Mouse (Mus musculus) CD4-positive helper T cell, adult 2 months (primary cell): ENCODE results near the gene Sar1b.
"Not testable (repeated sequence)": the region's sequence is repeated elsewhere in the genome, so short reads cannot be mapped to it uniquely, and the experiment has no call there.

Experiments
- DNase-seq: peaks from one replicate; pipeline ENCODE4 v3.0.0-alpha.2; 2012; ENCODE audit warnings: low read depth, missing footprints, low spot score

The Sar1b gene

GRCm38 (mm10) chr11:51777478-51777877 is 14.0 kb downstream of the Sar1b start:
- no peak for DNase-seq

DNA sequence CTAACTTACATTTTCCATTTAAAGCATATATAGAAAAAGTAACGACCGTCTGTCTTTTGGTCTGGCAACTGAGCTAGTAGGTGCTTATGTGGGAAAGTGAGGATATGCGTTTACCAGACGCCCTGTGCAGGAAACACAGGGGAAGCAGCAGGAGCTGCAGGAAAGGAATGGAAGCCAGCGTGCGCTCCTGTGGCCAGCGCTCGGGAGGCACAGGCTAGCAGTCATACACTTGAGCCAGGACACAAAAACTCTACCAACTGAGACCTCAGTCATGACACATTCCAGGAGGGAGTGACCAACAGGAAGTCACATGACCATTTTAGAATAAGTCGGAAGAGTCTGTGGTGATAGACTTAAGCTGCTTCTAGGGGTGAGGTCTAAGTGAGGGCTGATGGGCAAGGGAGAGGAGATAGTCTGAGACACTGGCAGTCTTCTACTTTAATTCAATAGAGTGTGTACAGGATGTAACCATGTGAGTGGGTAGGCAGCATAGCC is 17.3 kb downstream of the Sar1b start:
- no peak for DNase-seq

GRCm38 (mm10) chr11:51782721-51783120 is 19.2 kb downstream of the Sar1b start:
- no peak for DNase-seq

DNA sequence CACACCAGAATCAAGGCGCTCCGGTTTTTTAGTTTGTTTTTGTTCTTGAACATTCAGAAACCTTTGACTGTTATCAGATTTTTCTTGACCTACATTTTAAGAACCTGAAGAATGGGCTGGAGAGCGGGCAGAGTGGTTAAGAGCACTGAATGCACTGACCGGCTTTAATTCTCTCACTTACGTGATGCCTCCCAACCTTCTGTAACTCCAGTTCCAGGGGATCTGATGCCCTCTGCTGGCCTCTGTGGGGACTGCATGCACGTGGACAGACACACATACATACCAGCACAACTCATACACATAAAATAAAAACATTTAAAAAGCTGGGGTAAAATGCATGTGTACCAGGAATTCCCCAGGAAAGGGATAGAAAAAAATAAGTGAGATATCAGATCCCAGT is 22.4 kb downstream of the Sar1b start:
- peak; percentile 60 for DNase-seq

DNA sequence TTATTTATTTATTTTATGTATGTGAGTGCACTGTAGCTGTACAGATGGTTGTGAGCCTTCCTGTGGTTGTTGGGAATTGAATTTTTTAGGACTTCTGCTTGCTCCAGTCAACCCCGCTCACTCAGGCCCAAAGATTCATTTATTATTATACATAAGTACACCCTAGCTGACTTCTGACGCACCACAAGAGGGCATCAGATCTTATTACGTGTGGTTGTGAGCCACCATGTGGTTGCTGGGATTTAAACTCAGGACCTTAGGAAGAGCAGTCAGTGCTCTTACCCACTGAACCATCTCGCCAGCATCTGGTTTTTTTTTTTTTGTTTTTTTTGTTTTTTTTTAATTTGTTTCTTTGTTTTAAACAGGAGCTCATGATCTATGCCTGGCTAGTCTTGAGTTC is 26.2 kb downstream of the Sar1b start:
- not testable (repeated sequence) for DNase-seq

GRCm38 (mm10) chr11:51790662-51791061 is 27.2 kb downstream of the Sar1b start:
- no peak for DNase-seq

- no peak for DNase-seq
These were observed 32.8 kb downstream of the Sar1b start for GRCm38 (mm10) chr11:51796272-51796671.

- DNase-seq: peak; percentile 66
These were observed 37.3 kb downstream of the Sar1b start for GRCm38 (mm10) chr11:51800634-51801325.

DNA sequence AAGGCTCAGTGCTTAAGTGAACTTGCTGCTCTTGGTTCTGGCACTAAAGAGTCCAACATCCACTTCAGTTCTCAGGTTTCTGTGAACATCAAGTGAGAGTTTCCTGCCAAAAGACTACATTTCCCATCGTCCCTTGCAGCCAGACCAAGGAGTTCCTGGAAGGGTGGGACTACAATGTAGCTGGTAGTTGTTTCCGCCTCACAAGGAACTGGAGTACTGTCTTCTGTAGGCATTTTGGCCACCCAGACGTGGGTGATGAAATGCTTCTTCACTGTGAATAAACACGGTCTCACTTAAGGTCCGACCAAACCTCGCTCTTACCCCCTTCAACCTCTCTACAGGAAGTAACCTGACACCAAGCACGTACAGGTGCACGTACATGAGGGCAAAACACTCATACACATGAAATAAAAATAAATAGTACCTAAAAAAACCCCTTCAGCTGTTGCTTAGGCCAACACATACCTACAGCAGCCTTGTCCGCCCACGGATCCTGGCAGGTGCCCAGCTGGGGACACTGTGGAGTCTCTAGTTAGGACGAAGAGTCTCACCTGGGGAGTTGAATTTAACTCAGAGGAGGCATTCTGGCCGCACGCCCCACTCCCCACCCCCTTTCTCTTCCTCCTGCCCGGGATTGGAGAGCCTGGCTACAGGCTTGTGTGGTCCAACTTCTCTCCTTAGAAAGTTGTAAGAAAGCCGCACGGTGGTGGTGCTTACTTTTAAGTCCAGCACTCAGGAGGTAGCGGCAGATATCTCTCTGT is 41.9 kb downstream of the Sar1b start:
- peak; percentile 89 for DNase-seq

DNA sequence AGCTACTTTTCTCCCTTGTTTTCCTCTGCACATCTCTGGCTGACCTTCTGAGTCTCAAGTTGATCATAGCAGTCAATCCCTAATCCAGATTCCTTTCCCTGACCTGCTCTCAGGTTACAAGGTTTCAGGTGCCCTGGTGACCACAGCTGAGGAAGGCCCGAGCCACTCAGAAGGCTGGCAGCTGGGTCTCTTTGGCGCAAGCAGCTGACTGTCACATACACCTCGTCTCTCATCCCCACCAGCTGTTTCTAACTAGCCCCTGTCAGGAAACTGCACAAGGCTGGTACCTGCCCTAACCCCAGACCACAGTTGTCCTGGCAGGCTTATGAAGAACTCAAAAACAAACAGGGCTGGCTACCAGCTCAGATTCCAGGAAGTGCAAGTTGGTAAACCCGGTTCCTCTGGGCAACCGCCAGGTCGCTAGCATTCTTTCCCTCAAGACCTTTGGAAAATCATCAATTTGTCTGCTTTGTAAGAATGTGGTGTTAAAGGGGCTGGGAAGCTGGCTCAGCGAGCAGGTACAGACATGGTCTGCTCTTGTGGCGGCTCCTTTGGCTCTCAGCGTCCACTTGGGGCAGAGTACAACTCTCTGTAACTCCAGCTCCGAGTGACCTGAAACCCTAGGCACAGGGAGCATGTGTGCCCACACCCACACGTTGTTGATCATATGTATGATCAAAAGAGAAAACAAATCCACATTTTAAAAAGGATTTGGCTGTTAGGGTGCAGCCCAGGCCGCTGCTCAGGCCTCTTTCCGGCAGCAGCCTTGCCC is 43.8 kb downstream of the Sar1b start:
- DNase-seq: no peak

- DNase-seq: peak; percentile 50
These were observed 46.2 kb downstream of the Sar1b start for GRCm38 (mm10) chr11:51809632-51810224.

GRCm38 (mm10) chr11:51811230-51811629 is 47.7 kb downstream of the Sar1b start:
- DNase-seq: peak; percentile 41

DNA sequence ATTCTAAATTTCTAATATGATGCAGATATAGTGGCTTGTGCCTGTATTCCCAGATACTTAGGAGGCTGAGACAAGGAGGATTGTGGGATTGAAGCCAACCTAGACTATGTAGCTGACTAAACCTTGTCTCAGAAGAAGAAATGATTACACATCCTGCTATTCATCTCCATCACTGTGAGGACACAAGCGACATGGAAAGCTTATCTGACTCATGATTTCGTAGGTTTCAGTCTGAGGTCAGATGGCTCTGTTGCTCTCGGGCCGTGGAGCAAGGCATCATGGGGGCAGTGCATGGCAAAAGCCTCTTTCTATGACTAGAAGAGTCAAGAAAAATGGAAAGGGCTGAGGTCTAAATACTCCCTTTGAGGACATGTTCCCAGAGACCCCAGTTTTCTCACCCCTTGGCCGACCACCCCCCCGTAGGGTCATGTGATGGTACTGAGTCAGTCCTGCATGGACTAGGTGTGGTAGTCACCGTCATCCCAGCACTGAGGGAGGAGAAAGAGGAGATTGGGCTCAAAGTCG is 48.6 kb downstream of the Sar1b start:
- no peak for DNase-seq

DNA sequence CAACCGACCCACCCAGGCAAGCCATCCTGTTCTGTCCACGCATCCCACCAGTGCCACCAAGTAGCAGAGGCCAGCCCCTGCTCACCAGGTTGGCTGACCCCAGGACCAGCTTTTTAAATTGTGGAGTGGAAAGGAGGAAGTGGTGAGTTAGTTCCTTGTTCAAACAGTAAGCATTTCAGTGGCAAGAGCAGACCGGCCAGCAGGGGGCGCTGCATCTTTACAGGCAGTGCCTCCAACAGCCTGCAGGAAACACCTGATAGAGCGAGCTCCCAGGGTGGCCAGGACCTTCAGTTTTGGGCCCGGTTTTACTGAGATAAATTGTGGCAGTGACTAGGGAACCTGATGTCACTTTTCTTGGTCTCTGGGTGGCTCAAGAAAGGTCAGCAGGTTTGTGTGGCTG is 54.3 kb downstream of the Sar1b start:
- peak; percentile 89 for DNase-seq

- no peak for DNase-seq
These were observed 55.4 kb downstream of the Sar1b start for GRCm38 (mm10) chr11:51818837-51819236.

GRCm38 (mm10) chr11:51819964-51820363 is 56.5 kb downstream of the Sar1b start:
- DNase-seq: peak; percentile 71

DNA sequence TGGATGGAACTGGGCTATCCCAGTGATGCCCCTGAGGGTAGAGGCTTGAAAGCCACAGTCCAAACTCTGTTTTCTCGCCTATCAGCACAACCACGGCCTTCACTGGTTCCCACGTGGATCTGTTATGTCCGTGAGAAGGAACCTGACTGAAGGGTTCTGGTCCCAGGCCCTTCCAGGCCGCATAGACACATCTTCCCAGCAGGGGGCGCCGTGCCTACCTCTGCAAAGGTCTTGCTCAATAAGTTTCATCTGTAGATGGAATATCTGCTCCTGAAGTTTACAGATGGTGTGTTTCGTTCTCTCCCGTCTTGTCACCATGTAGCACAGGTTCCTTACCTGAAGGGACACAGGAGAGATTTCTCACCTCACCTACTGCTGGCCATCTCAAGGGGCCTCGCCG is 57.4 kb downstream of the Sar1b start:
- peak; percentile 77 for DNase-seq

GRCm38 (mm10) chr11:51822736-51823135 is 59.2 kb downstream of the Sar1b start:
- DNase-seq: no peak

DNA sequence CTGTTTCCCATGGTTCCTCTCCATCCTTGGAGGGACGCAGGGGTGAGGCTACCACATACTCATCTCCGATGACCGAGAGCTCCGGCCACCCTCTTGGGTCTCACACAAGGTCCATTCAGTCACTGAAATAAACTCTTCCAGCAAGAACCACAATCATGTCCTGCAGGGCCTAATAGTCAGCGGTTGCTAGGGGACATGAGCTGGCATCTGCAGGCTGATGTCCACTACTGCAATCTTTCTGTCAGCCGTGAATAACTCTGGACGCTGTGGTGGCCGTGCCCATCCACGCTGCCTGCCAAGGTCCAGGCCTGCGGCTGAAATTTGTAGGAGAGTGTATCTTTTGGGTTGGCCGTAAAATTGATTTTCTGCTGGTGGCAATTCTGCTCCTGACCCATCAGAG is 59.8 kb downstream of the Sar1b start:
- no peak for DNase-seq

DNA sequence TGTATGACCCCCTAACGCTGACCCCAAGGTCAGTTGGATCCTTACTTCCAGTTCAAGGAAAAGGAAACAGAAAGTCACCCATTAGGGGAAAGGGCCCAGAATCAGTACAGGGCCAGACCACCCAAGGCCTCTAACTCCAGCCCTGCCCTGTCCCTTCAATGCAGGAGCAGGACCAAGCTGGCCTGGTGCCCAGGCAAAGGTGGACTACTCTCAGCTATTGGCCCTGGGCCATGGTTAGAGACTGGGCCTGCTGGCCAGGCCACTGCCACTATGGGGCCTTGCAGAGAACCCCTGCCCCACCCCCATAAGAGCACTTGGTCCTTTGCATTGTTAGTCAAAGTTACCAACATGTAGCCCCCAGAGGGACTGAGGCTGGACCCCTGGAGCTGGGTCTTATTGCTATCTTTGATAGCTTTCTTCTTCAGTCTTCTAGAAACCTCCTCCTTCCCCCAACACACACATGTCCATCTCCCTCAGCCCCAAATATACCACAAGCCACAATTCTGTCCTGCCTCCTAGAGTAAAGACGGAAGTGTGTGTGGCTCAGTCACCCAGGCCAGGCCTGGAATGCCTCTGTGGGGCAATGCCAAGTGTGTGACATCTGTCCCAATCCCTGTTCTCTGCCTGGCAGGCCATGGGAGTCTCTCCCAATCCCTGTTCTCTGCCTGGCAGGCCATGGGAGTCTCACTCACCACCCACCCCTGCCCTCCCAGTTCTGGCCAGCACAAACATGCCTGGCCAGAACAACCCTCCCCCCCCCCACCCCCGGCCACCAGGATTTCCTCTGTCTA is 60.7 kb downstream of the Sar1b start:
- no peak for DNase-seq
